Mouse (Mus musculus): ENCODE measurements around the gene Siglec1. TPM values are rescaled to one million over a fixed set of nuclear protein-coding genes. Genes with fewer than 3 reads are reported as not detected.

Gene Siglec1
- polyA plus RNA-seq, 1 experiment from 2014 or later, result 0.04 TPM

DNA sequence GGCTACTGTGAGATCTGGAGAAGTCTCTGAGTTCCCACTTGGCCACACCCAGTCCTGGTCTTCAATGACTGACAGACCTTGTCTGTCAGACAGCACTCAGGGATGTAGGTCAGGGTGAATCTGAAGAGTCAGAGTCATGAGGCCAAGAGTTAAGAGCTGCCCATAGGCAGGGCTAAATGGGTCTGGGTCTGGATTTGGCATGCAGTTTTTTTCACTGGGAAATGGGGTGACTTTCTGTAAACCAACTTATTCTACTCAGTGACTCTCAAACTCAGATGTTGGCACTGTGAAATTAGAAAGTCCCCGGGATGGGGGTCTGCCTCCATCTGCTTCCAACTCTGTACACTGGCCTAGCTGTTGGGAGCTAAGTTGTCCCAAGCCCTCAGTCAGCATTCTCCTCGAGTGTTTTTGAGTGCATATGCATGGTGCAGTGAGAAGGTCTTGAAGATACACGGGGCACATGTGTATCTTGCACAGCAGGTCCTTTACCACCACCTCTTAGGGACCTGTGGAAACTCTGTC, 42.1 kb upstream of the Siglec1 start:
- H3K9me3 ChIP-seq (ENCODE audit: control insufficient read depth, low read length), result no peaks in the 10 kb centered on the region
- no peaks in the 10 kb centered on the region for H3K36me3 ChIP-seq (ENCODE audit: control insufficient read depth, insufficient read depth, low read length)
- H3K4me1 ChIP-seq (ENCODE audit: control insufficient read depth, insufficient read depth, low read length), result peaks cover 16% of the 10 kb centered on the region
- DNase-seq (ENCODE audit: low spot score) (no peak), ATAC-seq (ENCODE audit: insufficient read depth, low FRiP score, low TSS enrichment) (no peak)
- WGBS, result 80% methylated on average over 3 of the region's 3 CpGs
- no peaks in the 10 kb centered on the region for H3K27me3 ChIP-seq (ENCODE audit: control insufficient read depth, insufficient read depth, low read length)
- no peak overlapping the region for H3K9ac ChIP-seq (ENCODE audit: low read length)
- H3K4me3 ChIP-seq (ENCODE audit: low read depth, low read length), result no peak overlapping the region
- H3K27ac ChIP-seq (ENCODE audit: low read depth, low read length), result no peak overlapping the region
- peak overlapping the region; percentile 2; the same call in 1 of the 2 replicates for H3K4me2 ChIP-seq (ENCODE audit: low read depth)

DNA sequence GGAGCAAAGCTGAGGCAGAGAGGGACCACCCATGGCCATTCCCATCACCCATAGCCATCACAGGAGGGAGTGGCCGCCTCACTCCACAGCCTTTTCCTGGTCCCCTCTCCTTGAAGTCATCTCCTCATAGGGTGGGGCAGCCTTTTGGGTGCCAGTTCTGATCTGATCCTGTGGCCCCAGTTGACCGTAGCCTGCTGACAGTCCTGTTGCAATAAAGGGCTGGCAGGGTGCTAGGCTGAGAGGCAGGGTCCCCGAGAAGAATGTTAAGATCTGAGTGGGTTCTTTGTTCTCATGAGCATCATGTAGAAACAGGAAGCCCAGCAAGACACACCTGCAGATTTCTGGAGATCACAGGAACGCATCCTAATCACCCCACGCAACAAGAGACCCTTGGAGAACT, 41.6 kb upstream of the Siglec1 start:
- Histone ChIP-seq H3K4me3 (ENCODE audit: low read depth, low read length) (peak overlapping the region; percentile 48; the same call in 1 of the 2 replicates), H3K9ac (ENCODE audit: low read length) (no peak overlapping the region; the same call in 1 of the 2 replicates), H3K27ac (ENCODE audit: low read depth, low read length) (no peak overlapping the region), H3K4me2 (ENCODE audit: low read depth) (peak overlapping the region; percentile 80), H3K9me3 (ENCODE audit: control insufficient read depth, low read length) (no peaks in the 10 kb centered on the region), H3K36me3 (ENCODE audit: control insufficient read depth, insufficient read depth, low read length) (no peaks in the 10 kb centered on the region), H3K27me3 (ENCODE audit: control insufficient read depth, insufficient read depth, low read length) (no peaks in the 10 kb centered on the region), H3K4me1 (ENCODE audit: control insufficient read depth, insufficient read depth, low read length) (peaks cover 16% of the 10 kb centered on the region)
- no peak for DNase-seq (ENCODE audit: low spot score)
- 75% methylated on average over 5 of the region's 5 CpGs for WGBS
- ATAC-seq (ENCODE audit: insufficient read depth, low FRiP score, low TSS enrichment), result no peak

DNA sequence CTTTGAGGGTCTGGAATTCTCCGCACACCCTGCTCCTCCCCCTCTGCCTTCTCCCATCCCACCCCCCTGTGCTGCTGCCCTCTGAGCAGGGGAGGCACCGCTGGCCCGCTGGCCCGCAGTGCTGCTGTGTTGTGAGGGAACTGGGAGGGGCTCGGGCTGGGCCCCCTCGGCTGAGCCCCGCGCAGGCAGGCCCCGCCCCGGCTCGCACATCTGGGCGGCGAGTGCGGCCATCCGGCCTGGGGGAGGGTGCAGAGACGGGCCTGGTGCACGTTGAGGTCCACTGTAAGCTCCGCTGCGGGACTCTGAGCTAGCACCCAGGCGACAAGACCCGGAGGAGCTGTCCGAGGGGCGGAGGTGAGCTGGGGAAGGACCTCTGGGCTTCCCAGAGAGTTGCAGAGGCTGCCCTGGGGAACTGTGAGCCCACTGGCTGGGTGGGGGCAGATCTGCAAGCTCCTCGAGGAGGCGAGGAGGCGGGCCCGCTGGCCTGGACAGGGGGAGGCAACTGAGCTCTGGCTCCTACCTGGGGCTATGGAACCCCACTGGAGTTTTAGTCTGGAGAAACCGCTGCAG, 40.7 kb upstream of the Siglec1 start, which contains the start of gene Hspa12b:
Hspa12b (plus strand) TSS at position 120 of the 570 bp plus-strand sequence.
- Histone ChIP-seq H3K4me2 (ENCODE audit: low read depth) (peak within 1 kb of the TSS; percentile 80), H3K27me3 (ENCODE audit: control insufficient read depth, insufficient read depth, low read length) (no peaks in the 10 kb centered on the region), H3K36me3 (ENCODE audit: control insufficient read depth, insufficient read depth, low read length) (no peaks in the 10 kb centered on the region), H3K27ac (ENCODE audit: low read depth, low read length) (peak within 1 kb of the TSS; percentile 62), H3K4me1 (ENCODE audit: control insufficient read depth, insufficient read depth, low read length) (peaks cover 16% of the 10 kb centered on the region), H3K4me3 (ENCODE audit: low read depth, low read length) (peak within 1 kb of the TSS; percentile 48), H3K9ac (ENCODE audit: low read length) (peak within 1 kb of the TSS; percentile 80), H3K9me3 (ENCODE audit: control insufficient read depth, low read length) (no peaks in the 10 kb centered on the region)
- ATAC-seq (ENCODE audit: insufficient read depth, low FRiP score, low TSS enrichment), result peak; percentile 65
- WGBS, result under 1% methylated on average over 28 of the region's 28 CpGs
- DNase-seq (ENCODE audit: low spot score), result peak; percentile 74

DNA sequence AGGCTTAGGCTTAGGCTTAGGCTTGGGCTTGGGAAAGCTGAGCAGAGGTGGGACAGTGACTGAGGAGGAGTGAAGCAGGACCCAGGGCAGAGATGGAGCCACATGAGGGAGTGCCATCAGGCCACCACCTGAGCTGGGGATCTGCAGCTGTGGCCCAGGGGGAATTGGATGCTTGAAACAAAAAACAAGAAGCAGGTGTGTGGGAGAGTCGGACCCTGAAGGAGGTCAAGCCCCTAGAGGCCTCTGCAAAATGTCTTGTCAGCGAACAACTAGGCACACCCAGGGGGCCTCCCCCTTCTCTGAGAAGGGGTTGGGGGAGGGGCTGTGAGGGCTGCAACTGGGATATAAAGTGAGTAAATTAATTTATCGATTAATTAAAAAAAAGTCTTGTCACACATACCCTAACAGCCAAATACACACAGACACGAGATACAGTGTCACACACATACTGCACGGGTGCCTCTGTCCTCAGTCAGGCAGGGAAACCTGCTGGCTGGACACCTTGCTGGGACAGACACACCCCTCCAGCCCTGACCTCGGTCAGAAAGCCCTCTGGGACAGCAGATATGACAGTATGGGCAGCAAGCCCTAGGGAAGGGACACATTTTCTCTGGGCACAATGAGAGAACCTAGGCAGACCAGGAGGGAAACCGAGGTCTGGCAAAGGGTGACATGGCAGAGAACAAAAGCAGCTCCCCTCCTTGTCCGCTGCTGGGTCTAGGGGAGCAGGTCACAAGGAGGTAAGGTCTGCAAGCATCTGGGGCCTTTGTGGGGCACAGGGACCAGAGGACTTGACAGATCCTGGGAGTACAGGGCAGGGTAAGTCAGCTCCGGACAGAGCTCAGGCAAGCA, 39.6 kb upstream of the Siglec1 start:
- Histone ChIP-seq H3K4me2 (ENCODE audit: low read depth) (peak overlapping the region; percentile 12; the same call in 1 of the 2 replicates), H3K9ac (ENCODE audit: low read length) (0 out of 2 replicates have a peak overlapping the region, but pooled peaks have one; percentile 23), H3K27me3 (ENCODE audit: control insufficient read depth, insufficient read depth, low read length) (no peaks in the 10 kb centered on the region), H3K9me3 (ENCODE audit: control insufficient read depth, low read length) (no peaks in the 10 kb centered on the region), H3K27ac (ENCODE audit: low read depth, low read length) (no peak overlapping the region), H3K4me3 (ENCODE audit: low read depth, low read length) (no peak overlapping the region), H3K36me3 (ENCODE audit: control insufficient read depth, insufficient read depth, low read length) (no peaks in the 10 kb centered on the region), H3K4me1 (ENCODE audit: control insufficient read depth, insufficient read depth, low read length) (peaks cover 16% of the 10 kb centered on the region)
- WGBS, result 38% methylated on average over 9 of the region's 9 CpGs
- ATAC-seq (ENCODE audit: insufficient read depth, low FRiP score, low TSS enrichment) (no peak), DNase-seq (ENCODE audit: low spot score) (no peak)

DNA sequence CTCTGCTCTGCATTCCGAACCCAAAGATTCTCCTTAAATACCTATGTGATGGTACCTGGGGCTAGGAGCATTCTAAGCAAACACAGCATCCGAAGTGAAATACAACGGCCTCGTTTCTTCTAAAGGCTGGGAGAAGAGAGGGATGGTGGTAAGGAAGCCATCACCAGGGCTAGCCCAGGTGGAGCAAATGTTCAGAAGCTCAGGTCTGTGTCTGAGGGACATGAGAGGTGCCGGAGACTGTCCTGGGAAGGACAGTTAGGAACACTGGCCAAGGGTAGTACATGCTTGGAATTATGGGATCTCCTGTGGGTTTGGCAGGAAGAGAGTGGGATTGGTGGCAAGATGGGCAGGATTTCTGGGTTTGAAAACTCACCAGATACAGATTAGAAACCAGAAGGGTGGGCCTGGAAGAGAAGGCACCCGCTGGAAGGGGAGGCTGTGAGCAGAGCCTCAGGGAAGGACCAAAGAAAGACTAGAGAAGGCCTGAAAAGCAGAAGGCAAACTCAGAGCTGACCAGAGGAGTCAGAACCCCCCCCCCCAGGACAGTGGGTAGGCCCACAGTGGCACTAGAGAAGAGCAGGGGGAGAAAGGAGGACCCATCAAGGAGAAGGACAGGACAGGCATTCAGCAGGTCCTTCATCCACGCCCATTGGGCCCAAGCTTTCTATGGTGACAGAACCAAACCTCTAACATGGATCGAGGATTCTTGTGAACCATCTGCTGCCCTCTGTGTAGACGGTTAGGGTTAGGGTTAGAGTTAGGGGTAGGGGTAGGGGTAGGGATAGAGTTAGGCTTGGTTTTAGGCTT, 38.8 kb upstream of the Siglec1 start:
- Histone ChIP-seq H3K27ac (ENCODE audit: low read depth, low read length) (no peak overlapping the region), H3K9ac (ENCODE audit: low read length) (no peak overlapping the region), H3K36me3 (ENCODE audit: control insufficient read depth, insufficient read depth, low read length) (no peaks in the 10 kb centered on the region), H3K4me2 (ENCODE audit: low read depth) (no peak overlapping the region), H3K27me3 (ENCODE audit: control insufficient read depth, insufficient read depth, low read length) (no peaks in the 10 kb centered on the region), H3K4me1 (ENCODE audit: control insufficient read depth, insufficient read depth, low read length) (peaks cover 16% of the 10 kb centered on the region), H3K9me3 (ENCODE audit: control insufficient read depth, low read length) (no peaks in the 10 kb centered on the region), H3K4me3 (ENCODE audit: low read depth, low read length) (no peak overlapping the region)
- ATAC-seq (ENCODE audit: insufficient read depth, low FRiP score, low TSS enrichment) (no peak), DNase-seq (ENCODE audit: low spot score) (no peak)
- 91% methylated on average over 9 of the region's 9 CpGs for WGBS

DNA sequence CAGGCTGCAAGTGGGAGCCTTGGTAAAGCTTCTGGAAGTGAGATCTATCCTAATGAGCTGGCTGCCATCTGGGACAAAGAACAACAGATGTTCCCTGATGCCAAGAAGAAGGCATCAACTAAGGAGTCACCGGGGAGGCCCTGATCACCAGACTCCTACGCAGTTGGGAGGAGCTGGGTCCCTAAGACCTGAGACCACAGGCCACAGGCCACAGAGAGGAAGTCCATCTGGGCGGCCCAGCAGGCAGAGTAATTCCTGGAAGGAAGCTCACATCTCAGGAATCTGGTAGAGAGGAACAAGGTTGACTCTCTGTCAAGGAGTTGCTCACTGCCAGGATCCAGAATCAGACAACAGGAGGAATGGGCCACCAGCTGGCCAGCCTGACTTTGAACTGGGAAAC, 37.6 kb upstream of the Siglec1 start:
- no peak overlapping the region for H3K4me3 ChIP-seq (ENCODE audit: low read depth, low read length)
- no peaks in the 10 kb centered on the region for H3K36me3 ChIP-seq (ENCODE audit: control insufficient read depth, insufficient read depth, low read length)
- no peak overlapping the region for H3K9ac ChIP-seq (ENCODE audit: low read length)
- no peak overlapping the region for H3K27ac ChIP-seq (ENCODE audit: low read depth, low read length)
- peaks cover 16% of the 10 kb centered on the region for H3K4me1 ChIP-seq (ENCODE audit: control insufficient read depth, insufficient read depth, low read length)
- 67% methylated on average over 3 of the region's 3 CpGs for WGBS
- no peak overlapping the region for H3K4me2 ChIP-seq (ENCODE audit: low read depth)
- no peaks in the 10 kb centered on the region for H3K9me3 ChIP-seq (ENCODE audit: control insufficient read depth, low read length)
- DNase-seq (ENCODE audit: low spot score) (no peak), ATAC-seq (ENCODE audit: insufficient read depth, low FRiP score, low TSS enrichment) (no peak)
- no peaks in the 10 kb centered on the region for H3K27me3 ChIP-seq (ENCODE audit: control insufficient read depth, insufficient read depth, low read length)

DNA sequence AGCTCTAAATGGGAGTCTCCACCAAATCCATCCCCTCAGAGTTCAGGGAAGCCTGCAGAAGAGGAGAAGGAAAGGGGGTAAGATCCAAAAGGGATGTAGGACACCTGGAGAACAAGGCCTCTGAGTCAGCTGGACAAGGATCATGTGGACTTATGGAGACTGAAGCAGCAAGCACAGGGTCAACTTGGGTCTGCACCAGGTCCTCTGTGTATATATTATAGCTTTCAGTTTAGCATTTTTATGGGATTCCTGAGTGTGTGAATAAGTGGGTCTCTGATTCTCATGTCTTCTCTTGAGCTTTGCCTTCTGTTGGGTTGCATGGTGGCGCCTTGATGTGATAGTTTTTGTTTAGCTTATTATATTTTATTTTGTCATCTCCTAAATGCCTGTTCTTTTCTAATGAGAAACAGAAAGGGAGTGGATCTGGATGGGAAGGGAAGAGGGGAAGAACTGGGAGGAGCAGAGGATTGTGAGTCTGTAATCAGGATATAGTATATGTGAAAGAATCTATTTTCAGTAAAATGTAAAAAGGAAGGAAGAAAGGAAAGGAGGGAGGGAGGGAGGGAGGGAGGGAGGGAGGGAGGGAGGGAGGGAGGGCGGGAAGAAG, 32.5 kb upstream of the Siglec1 start:
- 82% methylated on average over 2 of the region's 2 CpGs for WGBS
- Histone ChIP-seq H3K4me3 (ENCODE audit: low read depth, low read length) (no peak overlapping the region), H3K27me3 (ENCODE audit: control insufficient read depth, insufficient read depth, low read length) (no peaks in the 10 kb centered on the region), H3K9ac (ENCODE audit: low read length) (no peak overlapping the region), H3K4me2 (ENCODE audit: low read depth) (no peak overlapping the region), H3K36me3 (ENCODE audit: control insufficient read depth, insufficient read depth, low read length) (no peaks in the 10 kb centered on the region), H3K9me3 (ENCODE audit: control insufficient read depth, low read length) (no peaks in the 10 kb centered on the region), H3K27ac (ENCODE audit: low read depth, low read length) (no peak overlapping the region), H3K4me1 (ENCODE audit: control insufficient read depth, insufficient read depth, low read length) (no peaks in the 10 kb centered on the region)
- no peak for ATAC-seq (ENCODE audit: insufficient read depth, low FRiP score, low TSS enrichment)
- no peak for DNase-seq (ENCODE audit: low spot score)

DNA sequence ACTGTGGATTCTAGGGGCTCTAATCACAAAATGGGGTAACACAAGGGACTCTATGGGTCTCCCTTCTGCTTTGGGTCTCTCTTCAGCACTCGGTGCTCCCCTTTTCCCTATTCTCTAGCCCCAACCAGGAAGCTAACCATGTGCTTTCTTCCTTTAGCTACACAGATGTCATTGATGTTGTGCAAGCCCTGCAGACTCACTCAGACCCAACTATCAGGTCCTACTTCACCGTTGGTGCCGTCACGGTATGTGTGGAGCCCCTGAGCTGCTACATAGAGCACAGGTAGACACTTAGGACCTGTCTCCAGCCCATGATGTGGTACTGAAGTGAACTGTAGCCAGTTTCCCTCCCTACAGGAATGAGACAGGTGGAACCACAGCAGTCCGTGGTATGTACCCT, 19.4 kb upstream of the Siglec1 start:
- Histone ChIP-seq H3K4me3 (ENCODE audit: low read depth, low read length) (no peak overlapping the region), H3K4me1 (ENCODE audit: control insufficient read depth, insufficient read depth, low read length) (no peaks in the 10 kb centered on the region), H3K36me3 (ENCODE audit: control insufficient read depth, insufficient read depth, low read length) (no peaks in the 10 kb centered on the region), H3K27ac (ENCODE audit: low read depth, low read length) (no peak overlapping the region), H3K9ac (ENCODE audit: low read length) (no peak overlapping the region), H3K9me3 (ENCODE audit: control insufficient read depth, low read length) (no peaks in the 10 kb centered on the region), H3K27me3 (ENCODE audit: control insufficient read depth, insufficient read depth, low read length) (no peaks in the 10 kb centered on the region), H3K4me2 (ENCODE audit: low read depth) (no peak overlapping the region)
- WGBS, result 89% methylated on average over 5 of the region's 5 CpGs
- no peak for ATAC-seq (ENCODE audit: insufficient read depth, low FRiP score, low TSS enrichment)
- DNase-seq (ENCODE audit: low spot score), result no peak

Measured in neural tube, embryonic 11.5 days (tissue).